Mouse (Mus musculus): ENCODE results near the gene Trap1. TPM values are rescaled to one million over a fixed set of nuclear protein-coding genes. Genes with fewer than 3 reads are reported as not detected.
"Not testable (repeated sequence)": the region's sequence is repeated elsewhere in the genome, so short reads cannot be mapped to it uniquely, and the experiment has no call there.

The Trap1 gene
- 78.1 and 88.9 TPM in 2 replicates for polyA plus RNA-seq (2015; fragmentation: Nextera tagmentation; extraction: Ambion mirVana)

DNA sequence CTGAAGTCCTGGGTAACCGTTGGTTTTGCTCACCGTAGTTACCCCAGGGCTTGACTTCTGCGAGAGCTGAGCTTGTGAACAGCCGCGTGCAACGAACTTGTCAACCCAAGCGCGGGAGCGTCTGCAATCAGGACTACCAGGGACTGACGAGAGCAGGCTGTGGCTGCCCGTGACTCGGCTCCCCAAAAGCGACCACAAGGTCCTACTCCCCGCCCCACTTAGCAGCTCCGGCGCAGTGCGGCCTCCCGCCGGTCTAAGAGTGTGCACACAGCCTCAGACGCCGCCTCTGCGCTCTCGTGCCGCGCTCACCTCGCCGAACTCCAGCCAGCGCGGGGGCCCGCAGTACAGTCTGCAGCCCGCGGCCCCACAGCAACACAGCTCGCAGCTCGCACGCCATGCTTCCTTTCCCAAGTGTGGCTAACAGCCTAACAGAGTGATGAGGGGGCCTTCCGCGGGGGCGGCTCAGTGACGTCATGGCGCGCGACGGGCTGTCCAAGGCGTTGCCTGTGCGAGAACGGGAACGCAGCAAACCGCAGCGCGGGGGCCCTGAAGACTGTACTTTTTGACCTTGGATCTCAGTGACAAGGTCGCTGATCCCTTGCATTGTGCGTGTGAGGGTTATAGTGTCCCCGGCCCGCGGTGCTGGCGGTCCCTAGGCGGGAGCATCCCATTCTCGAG is at the start of gene Trap1:
Gene Trap1 (minus strand): TSS at position 444 of the 678 bp plus-strand sequence.
- peaks cover 11% of the 10 kb centered on the region for H3K4me1 ChIP-seq
- under 1% methylated on average over 58 of the region's 58 CpGs for WGBS

DNA sequence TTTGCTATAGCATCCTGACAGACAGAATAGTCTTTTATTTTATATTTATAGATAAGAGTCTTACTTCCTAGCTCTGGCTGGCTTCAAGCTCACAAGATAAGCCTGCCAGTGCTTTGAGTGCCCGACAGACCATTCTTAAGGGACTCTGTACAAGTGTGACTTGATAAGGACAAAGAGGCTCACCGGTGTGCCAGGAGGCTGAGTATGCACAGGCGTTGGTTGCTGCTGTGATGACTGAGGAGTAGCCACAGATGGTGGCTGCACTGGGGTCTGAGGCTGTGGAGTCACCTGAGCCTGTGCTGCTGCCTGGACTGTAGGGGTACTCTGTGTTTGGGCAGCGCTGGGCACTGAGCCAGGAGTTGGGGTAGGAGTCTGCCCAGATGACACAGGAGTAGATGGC is 39.4 kb upstream of the Trap1 start:
- 96% methylated on average over 4 of the region's 4 CpGs for WGBS
- H3K27ac ChIP-seq (replicated peaks) = no peak overlapping the region
- no peaks in the 10 kb centered on the region for H3K4me1 ChIP-seq
- ATAC-seq (ENCODE audit: insufficient number of reproducible peaks, low FRiP score, low TSS enrichment, low read depth) = no peak
- H3K9ac ChIP-seq = no peak overlapping the region
- no peaks in the 10 kb centered on the region for H3K9me3 ChIP-seq (replicated peaks)
- H3K36me3 ChIP-seq = peaks cover 79% of the 10 kb centered on the region
- H3K4me3 ChIP-seq (replicated peaks) = no peak overlapping the region
- no peaks in the 10 kb centered on the region for H3K27me3 ChIP-seq
- H3K4me2 ChIP-seq (replicated peaks) = no peak overlapping the region

More for the DNA sequence above, at the start of gene Trap1:
- Histone ChIP-seq H3K4me2 (replicated peaks) (peak within 1 kb of the TSS; percentile 59), H3K4me3 (replicated peaks) (peak within 1 kb of the TSS; percentile 97), H3K9me3 (replicated peaks) (no peaks in the 10 kb centered on the region), H3K27ac (replicated peaks) (peak within 1 kb of the TSS; percentile 92), H3K9ac (peak within 1 kb of the TSS; percentile 78), H3K36me3 (peaks cover 7% of the 10 kb centered on the region), H3K27me3 (no peaks in the 10 kb centered on the region)
- peak; percentile 94 for ATAC-seq (ENCODE audit: insufficient number of reproducible peaks, low FRiP score, low TSS enrichment, low read depth)

GRCm38 (mm10) chr16:4100374-4100773 is 22.7 kb upstream of the Trap1 start:
- no peak overlapping the region for H3K4me2 ChIP-seq (replicated peaks)
- no peak overlapping the region for H3K27ac ChIP-seq (replicated peaks)
- no peaks in the 10 kb centered on the region for H3K27me3 ChIP-seq
- no peak overlapping the region for H3K4me3 ChIP-seq (replicated peaks)
- 92% methylated on average over 2 of the region's 2 CpGs for WGBS
- H3K4me1 ChIP-seq = no peaks in the 10 kb centered on the region
- H3K36me3 ChIP-seq = peaks cover 65% of the 10 kb centered on the region
- ATAC-seq (ENCODE audit: insufficient number of reproducible peaks, low FRiP score, low TSS enrichment, low read depth) = no peak
- no peak overlapping the region for H3K9ac ChIP-seq
- no peaks in the 10 kb centered on the region for H3K9me3 ChIP-seq (replicated peaks)

DNA sequence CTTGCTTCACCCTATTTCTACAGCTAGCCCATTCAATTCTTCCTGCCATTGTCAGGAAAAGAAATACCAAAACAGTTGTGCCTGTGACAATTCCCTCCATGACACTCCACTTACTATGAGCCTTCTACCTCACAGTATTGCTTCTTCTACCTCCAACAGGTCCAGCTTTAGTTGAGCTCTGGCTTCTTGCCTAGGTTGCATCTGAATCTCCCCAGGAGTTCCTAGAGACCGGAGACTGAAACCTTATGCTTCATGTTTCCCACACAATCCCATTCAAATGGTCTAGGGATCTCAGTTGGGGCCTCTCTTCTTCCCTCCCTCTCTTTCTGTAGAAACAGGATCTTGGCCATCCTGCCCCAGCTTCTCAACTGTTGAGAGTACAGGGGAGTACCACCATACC is 19.9 kb upstream of the Trap1 start:
- no peak for ATAC-seq (ENCODE audit: insufficient number of reproducible peaks, low FRiP score, low TSS enrichment, low read depth)
- no peak overlapping the region for H3K4me2 ChIP-seq (replicated peaks)
- WGBS = 97% methylated on average over 1 of the region's 1 CpGs
- peaks cover 78% of the 10 kb centered on the region for H3K36me3 ChIP-seq
- no peak overlapping the region for H3K9ac ChIP-seq
- no peak overlapping the region for H3K27ac ChIP-seq (replicated peaks)
- H3K4me3 ChIP-seq (replicated peaks) = no peak overlapping the region
- no peaks in the 10 kb centered on the region for H3K4me1 ChIP-seq
- no peaks in the 10 kb centered on the region for H3K27me3 ChIP-seq
- no peaks in the 10 kb centered on the region for H3K9me3 ChIP-seq (replicated peaks)

GRCm38 (mm10) chr16:4096898-4097297 is 19.3 kb upstream of the Trap1 start:
- no peak overlapping the region for H3K4me3 ChIP-seq (replicated peaks)
- H3K36me3 ChIP-seq = peaks cover 82% of the 10 kb centered on the region
- H3K4me1 ChIP-seq = no peaks in the 10 kb centered on the region
- H3K4me2 ChIP-seq (replicated peaks) = no peak overlapping the region
- H3K27ac ChIP-seq (replicated peaks) = no peak overlapping the region
- H3K9ac ChIP-seq = no peak overlapping the region
- no peaks in the 10 kb centered on the region for H3K9me3 ChIP-seq (replicated peaks)
- ATAC-seq (ENCODE audit: insufficient number of reproducible peaks, low FRiP score, low TSS enrichment, low read depth) = no peak
- no peaks in the 10 kb centered on the region for H3K27me3 ChIP-seq

DNA sequence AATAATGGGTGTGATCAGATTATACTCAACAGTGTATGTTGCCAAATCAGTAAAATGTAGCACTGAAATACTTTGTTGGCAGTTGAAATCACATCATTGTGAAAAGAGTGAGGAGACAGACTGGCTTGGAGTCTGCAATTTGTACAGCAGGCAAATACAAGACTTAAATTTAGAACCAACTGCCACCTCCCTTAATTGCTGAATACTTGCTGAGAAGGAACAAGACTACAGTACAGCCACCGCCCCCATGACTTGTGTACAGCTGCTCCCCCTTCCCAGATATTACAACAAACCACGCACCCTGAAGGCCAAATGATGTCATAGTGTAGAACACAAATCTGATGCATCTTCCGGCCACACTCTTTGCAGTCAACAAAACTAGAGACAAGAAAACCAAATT is 18.5 kb upstream of the Trap1 start:
- no peaks in the 10 kb centered on the region for H3K9me3 ChIP-seq (replicated peaks)
- peaks cover 84% of the 10 kb centered on the region for H3K36me3 ChIP-seq
- 90% methylated on average over 3 of the region's 3 CpGs for WGBS
- no peak overlapping the region for H3K4me3 ChIP-seq (replicated peaks)
- no peak overlapping the region for H3K4me2 ChIP-seq (replicated peaks)
- H3K9ac ChIP-seq = no peak overlapping the region
- H3K27ac ChIP-seq (replicated peaks) = no peak overlapping the region
- ATAC-seq (ENCODE audit: insufficient number of reproducible peaks, low FRiP score, low TSS enrichment, low read depth) = no peak
- H3K27me3 ChIP-seq = no peaks in the 10 kb centered on the region
- no peaks in the 10 kb centered on the region for H3K4me1 ChIP-seq

- no peak for ATAC-seq (ENCODE audit: insufficient number of reproducible peaks, low FRiP score, low TSS enrichment, low read depth)
- H3K9ac ChIP-seq = no peak overlapping the region
- WGBS = 94% methylated on average over 8 of the region's 8 CpGs
- no peaks in the 10 kb centered on the region for H3K4me1 ChIP-seq
- H3K27me3 ChIP-seq = no peaks in the 10 kb centered on the region
- no peak overlapping the region for H3K27ac ChIP-seq (replicated peaks)
- no peak overlapping the region for H3K4me3 ChIP-seq (replicated peaks)
- no peak overlapping the region for H3K4me2 ChIP-seq (replicated peaks)
- peaks cover 82% of the 10 kb centered on the region for H3K36me3 ChIP-seq
- H3K9me3 ChIP-seq (replicated peaks) = no peaks in the 10 kb centered on the region
Observed at GRCm38 (mm10) chr16:4087214-4087913, 9.7 kb upstream of the Trap1 start.

DNA sequence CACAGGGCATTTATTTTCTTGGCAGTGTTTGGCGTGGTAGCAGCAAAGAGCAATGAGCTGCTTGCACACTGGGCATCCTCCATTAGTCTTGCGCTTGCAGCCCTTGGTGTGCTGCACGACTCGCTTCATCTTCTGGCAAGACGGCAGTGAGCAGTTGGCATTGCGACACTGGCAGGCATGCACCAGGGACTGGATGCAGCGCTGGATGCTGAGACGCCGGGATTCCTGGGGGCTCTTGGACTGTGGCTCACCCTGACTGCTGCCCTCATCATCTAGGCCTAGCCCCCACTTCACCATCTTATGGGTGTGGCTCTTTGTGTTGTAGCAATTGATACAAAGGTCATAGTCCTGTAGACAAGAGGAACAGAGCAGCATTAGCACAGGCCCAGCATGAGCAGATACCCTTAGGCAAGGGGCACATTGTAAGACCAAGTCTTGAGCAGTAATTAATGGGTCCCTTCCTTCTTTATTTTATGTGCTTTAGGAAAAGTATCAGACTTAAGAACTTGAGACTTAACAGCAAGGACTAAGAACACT is 8.3 kb upstream of the Trap1 start:
- Histone ChIP-seq H3K27me3 (no peaks in the 10 kb centered on the region), H3K36me3 (peaks cover 74% of the 10 kb centered on the region), H3K4me2 (replicated peaks) (no peak overlapping the region), H3K27ac (replicated peaks) (no peak overlapping the region), H3K4me3 (replicated peaks) (no peak overlapping the region), H3K4me1 (no peaks in the 10 kb centered on the region), H3K9me3 (replicated peaks) (no peaks in the 10 kb centered on the region), H3K9ac (no peak overlapping the region)
- no peak for ATAC-seq (ENCODE audit: insufficient number of reproducible peaks, low FRiP score, low TSS enrichment, low read depth)
- 94% methylated on average over 9 of the region's 9 CpGs for WGBS

GRCm38 (mm10) chr16:4085051-4085450 is 7.4 kb upstream of the Trap1 start:
- Histone ChIP-seq H3K4me3 (replicated peaks) (no peak overlapping the region), H3K9ac (no peak overlapping the region), H3K27me3 (no peaks in the 10 kb centered on the region), H3K4me2 (replicated peaks) (no peak overlapping the region), H3K9me3 (replicated peaks) (no peaks in the 10 kb centered on the region), H3K27ac (replicated peaks) (no peak overlapping the region), H3K4me1 (no peaks in the 10 kb centered on the region), H3K36me3 (peaks cover 65% of the 10 kb centered on the region)
- ATAC-seq (ENCODE audit: insufficient number of reproducible peaks, low FRiP score, low TSS enrichment, low read depth) = no peak
- WGBS = 94% methylated on average over 7 of the region's 7 CpGs

- H3K27ac ChIP-seq (replicated peaks); H3K4me2 ChIP-seq (replicated peaks); H3K27me3 ChIP-seq; ATAC-seq (ENCODE audit: insufficient number of reproducible peaks, low FRiP score, low TSS enrichment, low read depth); H3K4me3 ChIP-seq (replicated peaks); H3K9ac ChIP-seq; H3K9me3 ChIP-seq (replicated peaks): not testable (repeated sequence)
- H3K4me1 ChIP-seq = peaks cover 11% of the 10 kb centered on the region
- WGBS = 53% methylated on average over 3 of the region's 3 CpGs
- H3K36me3 ChIP-seq = peaks cover 22% of the 10 kb centered on the region
Observed at GRCm38 (mm10) chr16:4080419-4080818, 2.8 kb upstream of the Trap1 start.

DNA sequence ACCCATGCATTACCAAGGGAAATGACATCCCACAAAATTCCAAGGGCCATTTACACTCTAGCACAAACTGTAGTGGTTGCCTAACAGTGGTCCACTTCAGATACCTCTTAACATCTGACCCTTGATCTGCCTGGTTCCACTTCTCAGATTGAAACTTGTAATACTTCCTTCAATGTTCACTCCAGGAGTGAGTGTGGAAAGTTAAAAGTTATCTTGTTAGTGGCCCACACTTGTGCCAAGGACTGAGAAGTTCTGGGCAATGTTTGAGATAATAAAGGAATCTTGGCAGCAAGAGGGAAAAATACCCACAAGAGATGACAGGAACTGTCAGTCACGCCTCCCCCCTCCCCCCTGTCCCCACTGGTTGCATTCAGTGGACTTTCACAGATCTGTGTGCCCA is 2.0 kb upstream of the Trap1 start:
- WGBS = 63% methylated on average over 1 of the region's 1 CpGs
- Histone ChIP-seq H3K4me1 (peaks cover 11% of the 10 kb centered on the region), H3K27ac (replicated peaks) (no peak overlapping the region), H3K36me3 (peaks cover 15% of the 10 kb centered on the region), H3K4me3 (replicated peaks) (no peak overlapping the region), H3K9me3 (replicated peaks) (no peaks in the 10 kb centered on the region), H3K4me2 (replicated peaks) (no peak overlapping the region), H3K9ac (no peak overlapping the region), H3K27me3 (no peaks in the 10 kb centered on the region)
- ATAC-seq (ENCODE audit: insufficient number of reproducible peaks, low FRiP score, low TSS enrichment, low read depth) = no peak
